Mouse (Mus musculus) embryo, embryonic 11.5 days (tissue): Measurements from ENCODE around the gene H2afx.
A peak's percentile ranks its signal among the peaks of the same experiment; 100 is the strongest.
"Not testable (repeated sequence)": the region's sequence is repeated elsewhere in the genome, so short reads cannot be mapped to it uniquely, and the experiment has no call there.

Experiments
- DNase-seq: peaks from one replicate; pipeline ENCODE4 v3.0.0-alpha.2; 2012; ENCODE audit warnings: low read depth, low spot score

The H2afx gene

DNA sequence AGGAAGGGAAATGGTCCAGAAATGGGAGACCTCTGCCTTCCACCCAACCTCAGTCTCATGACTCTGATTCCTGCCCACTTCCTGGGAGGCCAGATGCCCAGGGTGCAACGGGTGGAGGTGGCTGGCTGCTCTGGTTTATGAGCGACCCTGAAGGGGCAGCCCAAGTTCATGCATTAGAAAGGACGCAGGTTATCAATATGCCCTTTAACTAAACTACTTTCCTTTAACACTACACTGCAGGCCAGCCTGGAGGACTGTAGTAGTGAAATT, 15.7 kb upstream of the H2afx start:
- no peak for DNase-seq

- DNase-seq = no peak
These were observed 15.2 kb upstream of the H2afx start for GRCm38 (mm10) chr9:44319105-44319886.

GRCm38 (mm10) chr9:44319887-44320798, 14.4 kb upstream of the H2afx start, which contains the start of gene C2cd2l:
C2cd2l (minus strand) TSS chr9:44320285.
- peak; percentile 92 for DNase-seq

- DNase-seq = no peak
These were observed 13.7 kb upstream of the H2afx start for GRCm38 (mm10) chr9:44320799-44321133.

DNA sequence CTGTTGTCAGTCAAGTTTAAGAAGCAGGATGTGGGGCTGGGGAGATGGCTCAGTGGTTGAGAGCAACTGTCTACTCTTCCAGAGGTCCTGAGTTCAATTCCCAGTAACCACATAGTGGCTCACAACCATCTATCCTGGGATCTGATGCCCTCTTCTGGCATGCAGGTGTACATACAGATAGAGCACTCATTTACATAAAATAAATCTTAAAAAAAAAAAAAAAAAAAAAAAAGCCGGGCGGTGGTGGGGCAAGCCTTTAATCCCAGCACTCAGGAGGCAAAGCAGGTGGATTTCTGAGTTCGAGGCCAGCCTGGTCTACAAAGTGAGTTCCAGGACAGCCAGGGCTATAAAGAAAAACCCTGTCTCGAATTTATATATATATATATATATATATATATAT, 10.8 kb upstream of the H2afx start:
- not testable (repeated sequence) for DNase-seq

- no peak for DNase-seq
These were observed 10.3 kb upstream of the H2afx start for GRCm38 (mm10) chr9:44324147-44324546.

DNA sequence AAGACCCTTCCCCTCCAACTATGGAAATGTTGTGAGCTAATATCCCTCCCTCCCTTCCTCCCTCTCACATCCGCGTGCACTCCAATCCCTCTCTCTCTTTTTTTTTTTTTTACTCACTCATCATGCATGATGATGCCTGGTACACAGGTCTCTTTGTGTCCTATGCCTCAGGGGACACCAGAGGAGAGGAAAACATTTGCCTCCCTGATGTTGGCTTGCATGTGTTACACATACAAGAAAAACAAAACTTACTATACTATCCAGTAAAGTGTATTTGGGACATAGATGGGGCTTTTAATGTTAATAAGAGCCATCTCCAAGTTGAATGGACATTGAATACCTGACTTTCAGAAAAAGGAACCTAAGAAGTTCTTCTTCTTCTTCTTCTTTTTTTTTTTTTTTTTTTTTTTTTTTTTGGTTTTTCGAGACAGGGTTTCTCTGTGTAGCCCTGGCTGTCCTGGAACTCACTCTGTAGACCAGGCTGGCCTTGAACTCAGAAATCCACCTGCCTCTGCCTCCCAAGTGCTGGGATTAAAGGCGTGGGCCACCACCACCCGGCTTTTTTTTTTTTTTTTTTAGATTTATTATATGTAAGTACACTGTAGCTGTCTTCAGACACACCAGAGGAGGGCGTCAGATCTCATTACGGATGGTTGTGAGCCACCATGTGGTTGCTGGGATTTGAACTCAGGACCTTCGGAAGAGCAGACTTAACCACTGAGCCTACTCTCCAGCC, 9.3 kb upstream of the H2afx start:
- not testable (repeated sequence) for DNase-seq

DNA sequence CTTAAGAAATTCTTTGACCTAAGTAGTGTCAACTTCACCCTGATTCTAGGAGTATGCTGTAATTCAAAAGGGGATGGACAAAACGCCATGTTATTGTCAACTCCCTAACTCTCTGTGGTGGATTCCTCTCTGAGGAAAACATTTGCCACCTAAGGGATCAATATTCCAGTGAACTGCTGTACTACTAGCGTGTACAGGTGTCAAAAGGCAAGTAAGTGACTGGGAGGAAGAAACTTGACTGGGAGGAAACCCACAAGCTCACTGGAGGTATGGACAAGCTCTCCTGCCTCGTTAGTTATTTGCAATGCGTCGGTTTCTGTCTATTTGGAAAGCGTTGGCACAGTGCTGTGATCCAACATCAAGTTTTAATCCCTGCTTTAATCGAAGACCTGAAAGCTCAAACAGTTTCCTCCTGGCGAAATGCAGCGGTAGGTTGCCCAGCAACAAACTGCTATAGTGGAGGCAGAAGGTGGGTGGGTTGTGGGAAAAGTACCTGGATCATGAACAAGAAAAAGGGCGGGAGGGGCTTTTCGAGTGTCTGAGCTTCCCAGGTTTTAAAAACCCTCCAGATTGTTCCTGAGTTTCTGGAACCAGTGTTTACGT, 8.6 kb upstream of the H2afx start, which contains the start of gene Dpagt1:
Dpagt1 (plus strand) TSS at position 252 of the 603 bp plus-strand sequence.
- DNase-seq = no peak

DNA sequence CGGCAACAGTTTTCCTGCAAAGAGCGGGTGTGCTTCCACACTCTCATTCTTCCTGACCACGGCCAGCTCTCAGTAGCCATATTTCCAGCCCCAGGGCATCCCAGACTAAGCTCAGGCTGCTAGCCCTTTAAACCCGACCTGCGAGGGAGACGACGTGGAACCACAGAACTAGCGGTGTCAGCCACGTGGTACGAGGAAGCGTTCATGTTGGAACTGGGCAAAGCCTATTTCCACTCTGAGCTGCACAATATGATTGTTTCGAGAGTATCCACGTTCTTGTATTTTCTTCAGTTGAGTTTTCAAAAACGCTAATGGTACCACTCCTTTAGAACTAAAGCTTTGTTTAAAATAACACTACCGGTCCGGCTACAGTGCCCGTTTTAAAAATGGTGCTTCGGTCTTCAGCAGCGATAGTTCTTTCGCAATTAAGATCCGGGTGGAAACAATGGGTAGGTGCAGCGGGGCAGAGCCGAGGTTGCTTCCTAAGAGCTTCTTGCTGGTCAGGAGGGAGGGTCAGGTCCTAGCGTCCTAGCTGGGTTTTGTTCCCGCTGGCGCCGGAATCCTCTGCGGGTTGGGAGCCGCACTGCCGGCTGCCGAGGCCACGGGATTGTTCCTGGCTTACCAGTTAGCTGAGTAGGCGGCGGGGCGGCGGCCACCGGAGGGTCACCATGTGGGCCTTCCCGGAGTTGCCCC, 8.0 kb upstream of the H2afx start:
- peak; percentile 72 for DNase-seq

GRCm38 (mm10) chr9:44327064-44327711, 7.3 kb upstream of the H2afx start:
- peak; percentile 30 for DNase-seq

DNA sequence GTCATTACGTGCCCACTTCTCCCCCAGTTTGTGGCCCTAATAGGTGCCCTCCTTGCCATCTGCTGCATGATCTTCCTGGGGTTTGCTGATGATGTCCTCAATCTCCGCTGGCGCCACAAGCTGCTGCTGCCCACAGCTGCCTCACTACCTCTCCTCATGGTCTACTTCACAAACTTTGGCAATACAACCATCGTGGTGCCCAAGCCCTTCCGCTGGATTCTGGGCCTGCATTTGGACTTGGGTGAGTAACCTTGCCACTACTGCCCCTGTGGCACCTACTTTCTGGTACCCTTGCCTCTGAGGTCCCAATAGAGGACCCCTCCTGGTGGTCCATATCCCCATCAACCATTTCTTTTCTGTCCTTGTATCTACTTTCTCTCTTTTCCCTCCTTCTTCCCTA, 6.6 kb upstream of the H2afx start:
- DNase-seq = no peak

GRCm38 (mm10) chr9:44330736-44331135, 3.8 kb upstream of the H2afx start:
- DNase-seq = no peak

DNA sequence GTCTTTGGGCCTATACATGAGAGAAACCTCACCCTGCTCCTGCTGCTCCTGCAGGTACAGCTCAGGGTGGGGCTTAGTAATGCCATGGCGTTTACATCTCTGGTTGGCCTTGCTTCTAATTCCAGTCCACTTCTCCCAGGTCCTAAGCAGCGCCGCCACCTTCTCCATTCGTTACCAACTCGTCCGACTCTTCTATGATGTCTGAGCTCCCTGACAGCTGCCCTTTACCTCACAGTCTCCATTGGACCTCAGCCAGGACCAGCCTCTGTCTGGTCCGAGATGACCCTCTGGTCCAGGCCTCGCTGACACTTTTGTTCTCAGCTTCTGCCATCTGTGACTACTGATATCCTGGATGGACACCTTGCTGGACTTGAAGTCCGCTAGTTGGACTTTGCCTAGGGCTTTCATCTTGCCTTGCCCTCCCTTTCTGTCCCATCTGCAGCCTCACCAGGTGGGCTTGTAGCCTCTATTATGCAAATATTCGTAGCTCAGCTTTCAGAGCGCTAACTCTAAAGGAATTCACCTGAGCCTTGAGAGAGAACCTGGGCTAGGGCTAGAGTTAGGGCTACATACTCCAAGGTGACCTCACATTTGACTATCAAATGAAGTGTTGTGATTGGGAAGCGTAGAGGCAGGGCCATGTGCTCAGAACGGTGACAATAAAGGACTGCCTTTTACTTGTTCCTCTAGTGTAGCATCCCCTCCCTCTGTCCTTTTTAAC, 1.4 kb upstream of the H2afx start:
- no peak for DNase-seq

DNA sequence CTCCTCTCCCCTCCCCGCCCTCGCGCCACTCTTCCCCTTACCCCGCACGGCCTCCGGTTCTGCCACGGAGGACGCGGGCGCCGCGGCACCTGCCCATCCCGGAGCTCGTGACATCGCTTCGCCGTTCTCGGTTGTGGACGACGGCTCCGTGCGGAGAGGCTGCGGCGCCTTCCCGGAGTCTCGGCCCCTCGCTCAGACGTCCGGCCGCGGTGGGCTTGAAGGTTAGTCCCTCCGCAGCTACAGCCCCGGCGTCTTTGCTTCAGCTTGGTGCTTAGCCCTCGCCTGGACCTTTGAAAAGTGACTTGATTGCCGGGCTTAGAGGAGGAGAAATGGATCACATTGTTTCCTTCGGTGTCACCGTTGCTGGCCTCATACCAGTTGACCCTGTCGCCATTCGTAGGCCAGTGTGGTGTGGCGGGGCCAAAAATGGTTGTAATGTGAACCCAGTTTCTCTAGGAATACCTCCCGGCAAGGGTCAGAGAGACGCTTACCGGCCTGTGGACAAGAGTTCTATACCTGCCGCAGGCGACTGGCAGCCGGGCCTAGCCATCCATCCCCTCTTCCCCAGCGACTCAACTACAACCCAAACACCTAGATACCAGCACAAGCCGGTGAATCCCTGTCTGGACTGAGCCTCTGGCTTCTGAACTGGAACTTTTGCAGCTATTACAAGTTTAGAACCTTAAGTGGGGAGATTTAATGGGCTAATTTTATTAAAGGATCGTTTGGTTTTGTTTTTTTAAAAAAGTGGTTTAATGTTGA, 1.0 kb downstream of the H2afx start:
- DNase-seq = no peak

- no peak for DNase-seq
These were observed 1.6 kb downstream of the H2afx start for GRCm38 (mm10) chr9:44336093-44336406.

- not testable (repeated sequence) for DNase-seq
These were observed 2.0 kb downstream of the H2afx start for GRCm38 (mm10) chr9:44336513-44336912.

DNA sequence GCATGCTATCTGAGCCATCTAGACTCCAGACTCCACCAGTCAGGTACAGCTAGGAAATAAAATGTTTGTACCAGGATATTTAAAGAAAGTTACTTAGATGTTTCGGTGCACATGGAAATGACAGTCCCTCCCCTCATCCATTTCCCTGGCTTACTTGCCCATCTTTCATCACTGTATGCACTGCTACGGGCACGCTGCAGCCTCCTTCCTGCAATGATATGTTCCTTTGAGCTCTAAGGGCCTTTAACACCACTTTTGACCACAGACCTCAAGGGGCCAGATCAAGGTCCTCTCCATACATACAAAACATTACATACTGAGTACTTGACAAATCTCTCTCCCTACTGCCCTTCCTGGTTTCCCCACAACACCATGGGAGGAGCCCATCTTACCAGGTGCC, 2.5 kb downstream of the H2afx start:
- DNase-seq = no peak

- no peak for DNase-seq
These were observed 3.1 kb downstream of the H2afx start for GRCm38 (mm10) chr9:44337436-44338169.

DNA sequence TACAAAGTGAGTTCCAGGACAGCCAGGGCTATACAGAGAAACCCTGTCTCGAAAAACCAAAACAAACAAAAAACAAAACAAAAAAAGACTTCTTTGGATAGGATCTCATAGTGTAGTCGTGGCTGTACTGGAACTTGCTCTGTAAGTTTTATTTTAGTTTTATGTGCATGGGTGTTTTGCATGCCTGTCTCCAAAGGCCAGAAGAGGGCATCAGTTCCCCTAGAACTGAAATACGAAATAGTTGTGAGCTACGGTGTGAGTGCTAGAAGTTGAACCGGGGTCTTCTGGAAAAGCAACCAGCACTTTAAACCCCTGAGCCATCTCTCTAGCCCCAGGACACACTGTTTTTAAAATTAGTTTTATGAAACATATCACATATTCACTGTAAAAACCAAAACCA, 4.1 kb downstream of the H2afx start:
- DNase-seq = no peak
